Mouse (Mus musculus) right cerebral cortex, postnatal 14 days (tissue): ENCODE measurements around the gene Chkb.
"Not testable (repeated sequence)": the region's sequence is repeated elsewhere in the genome, so short reads cannot be mapped to it uniquely, and the experiment has no call there.

ENCODE experiments used
- DNase-seq: peaks from one replicate; pipeline ENCODE4 v3.0.0; 2022

Gene Chkb

GRCm38 (mm10) chr15:89452906-89453864, 23.5 kb upstream of the Chkb start:
- DNase-seq, result no peak

GRCm38 (mm10) chr15:89442486-89443070, 12.9 kb upstream of the Chkb start:
- DNase-seq, result no peak

- DNase-seq, result no peak
Observed at GRCm38 (mm10) chr15:89435878-89436277, 6.2 kb upstream of the Chkb start.

GRCm38 (mm10) chr15:89434136-89434535, 4.4 kb upstream of the Chkb start:
- no peak for DNase-seq

GRCm38 (mm10) chr15:89432946-89433345, 3.2 kb upstream of the Chkb start:
- no peak for DNase-seq

GRCm38 (mm10) chr15:89431806-89432205, 2.1 kb upstream of the Chkb start:
- DNase-seq, result no peak

- DNase-seq, result no peak
Observed at GRCm38 (mm10) chr15:89431271-89431670, 1.6 kb upstream of the Chkb start.

- not testable (repeated sequence) for DNase-seq
Observed at GRCm38 (mm10) chr15:89430771-89431170, 1.1 kb upstream of the Chkb start.

GRCm38 (mm10) chr15:89430341-89430740, 633 bp upstream of the Chkb start:
- no peak for DNase-seq

- DNase-seq, result no peak
Observed at GRCm38 (mm10) chr15:89428821-89429351, 822 bp downstream of the Chkb start.

GRCm38 (mm10) chr15:89428136-89428790, 1.4 kb downstream of the Chkb start:
- DNase-seq, result no peak

- no peak for DNase-seq
Observed at GRCm38 (mm10) chr15:89426716-89427115, 3.0 kb downstream of the Chkb start.

- no peak for DNase-seq
Observed at GRCm38 (mm10) chr15:89425711-89426121, 4.0 kb downstream of the Chkb start, which contains the start of gene Cpt1b. Gene Cpt1b (minus strand): TSS chr15:89425863.

- no peak for DNase-seq
Observed at GRCm38 (mm10) chr15:89424621-89425020, 5.1 kb downstream of the Chkb start.

GRCm38 (mm10) chr15:89421938-89422337, 7.8 kb downstream of the Chkb start:
- no peak for DNase-seq

- DNase-seq, result no peak
Observed at GRCm38 (mm10) chr15:89415282-89415681, 14.4 kb downstream of the Chkb start.

GRCm38 (mm10) chr15:89410118-89410517, 19.6 kb downstream of the Chkb start, which contains the start of gene Syce3:
Gene Syce3 (minus strand): TSS chr15:89410503.
- no peak for DNase-seq

- DNase-seq, result no peak
Observed at GRCm38 (mm10) chr15:89406691-89407090, 23.0 kb downstream of the Chkb start.

- DNase-seq, result no peak
Observed at GRCm38 (mm10) chr15:89404831-89405623, 24.7 kb downstream of the Chkb start.

GRCm38 (mm10) chr15:89402471-89402870, 27.2 kb downstream of the Chkb start:
- DNase-seq, result no peak

- DNase-seq, result no peak
Observed at GRCm38 (mm10) chr15:89399716-89400115, 30.0 kb downstream of the Chkb start.

GRCm38 (mm10) chr15:89398146-89398545, 31.6 kb downstream of the Chkb start:
- DNase-seq, result no peak
